Mouse (Mus musculus): ENCODE measurements at regions not wholly inside any gene's neighbourhood (a gene's known extent, or its start where the extent isn't known, plus 50 kb on each side); places are given as distances from the start of the nearest gene placed in this dataset.

DNA sequence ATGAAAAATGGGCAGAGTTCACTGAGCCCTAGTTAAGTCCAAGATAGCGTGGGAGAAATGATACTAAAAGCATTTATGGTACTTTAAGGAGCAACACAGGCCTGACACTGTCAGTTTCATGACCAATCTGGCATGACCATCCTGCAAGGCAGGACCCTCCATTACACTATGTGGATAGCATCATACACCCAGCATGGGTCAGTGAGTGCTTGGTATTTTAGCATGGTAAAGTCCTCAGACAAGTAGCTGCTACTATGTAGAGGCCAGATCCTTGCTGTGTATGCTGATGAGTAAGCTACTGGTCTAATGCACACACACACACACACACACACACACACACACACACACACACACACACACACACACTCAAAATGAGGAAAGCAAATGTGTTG lies 158.3 kb downstream of the Zfp619 start:
- 38% methylated on average over 1 of the region's 1 CpGs for WGBS
- H3K27ac ChIP-seq (ENCODE audit: insufficient read depth, low read length), result no peak overlapping the region
- DNase-seq (ENCODE audit: low read depth in 1 of 2, low spot score in 2 of 2), result no peak
- no peaks in the 10 kb centered on the region for H3K36me3 ChIP-seq (ENCODE audit: control insufficient read depth, insufficient read depth, low read length)
- peaks cover 8% of the 10 kb centered on the region; the same call in 1 of the 2 replicates for H3K4me1 ChIP-seq (ENCODE audit: control insufficient read depth, insufficient read depth, insufficient read length)
- no peak overlapping the region for H3K4me3 ChIP-seq (ENCODE audit: extremely low read depth, insufficient read depth, insufficient read length)
- H3K27me3 ChIP-seq (ENCODE audit: control insufficient read depth, insufficient read depth, low read length), result no peaks in the 10 kb centered on the region
- TF ChIP-seq POLR2A (IDR thresholded peaks at IDR 0.05; ENCODE audit: low read depth, low read length) (no peak), CTCF (IDR thresholded peaks at IDR 0.05; ENCODE audit: extremely low read depth, insufficient read depth, insufficient read length, insufficient replicate concordance) (no peak)

DNA sequence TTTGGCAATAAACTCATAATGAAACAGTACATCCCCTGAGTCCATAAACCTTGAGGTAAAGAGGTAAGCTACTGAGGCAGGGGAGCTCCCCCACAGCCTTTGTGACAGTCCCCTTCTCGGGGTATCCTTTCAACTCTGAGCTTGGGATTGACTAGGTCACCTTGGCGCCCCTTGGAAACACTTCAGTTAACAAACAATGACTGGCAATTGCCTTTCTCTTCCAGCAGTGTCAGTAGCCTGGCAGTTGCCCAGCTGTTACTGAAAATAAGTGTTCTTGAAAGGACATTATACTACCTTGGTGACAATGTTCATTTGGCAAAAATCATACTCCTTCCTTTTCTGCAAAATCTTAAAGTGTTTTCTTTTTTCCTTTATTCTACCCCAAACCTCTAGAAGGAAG lies 162.8 kb downstream of the Zfp619 start:
- Histone ChIP-seq H3K4me3 (ENCODE audit: extremely low read depth, insufficient read depth, insufficient read length) (no peak overlapping the region), H3K36me3 (ENCODE audit: control insufficient read depth, insufficient read depth, low read length) (no peaks in the 10 kb centered on the region), H3K27me3 (ENCODE audit: control insufficient read depth, insufficient read depth, low read length) (no peaks in the 10 kb centered on the region), H3K27ac (ENCODE audit: insufficient read depth, low read length) (no peak overlapping the region), H3K4me1 (ENCODE audit: control insufficient read depth, insufficient read depth, insufficient read length) (peaks cover 4% of the 10 kb centered on the region; the same call in 1 of the 2 replicates)
- WGBS, result 56% methylated on average over 2 of the region's 2 CpGs
- TF ChIP-seq CTCF (IDR thresholded peaks at IDR 0.05; ENCODE audit: extremely low read depth, insufficient read depth, insufficient read length, insufficient replicate concordance) (no peak), POLR2A (IDR thresholded peaks at IDR 0.05; ENCODE audit: low read depth, low read length) (no peak)
- DNase-seq (ENCODE audit: low read depth in 1 of 2, low spot score in 2 of 2), result no peak

DNA sequence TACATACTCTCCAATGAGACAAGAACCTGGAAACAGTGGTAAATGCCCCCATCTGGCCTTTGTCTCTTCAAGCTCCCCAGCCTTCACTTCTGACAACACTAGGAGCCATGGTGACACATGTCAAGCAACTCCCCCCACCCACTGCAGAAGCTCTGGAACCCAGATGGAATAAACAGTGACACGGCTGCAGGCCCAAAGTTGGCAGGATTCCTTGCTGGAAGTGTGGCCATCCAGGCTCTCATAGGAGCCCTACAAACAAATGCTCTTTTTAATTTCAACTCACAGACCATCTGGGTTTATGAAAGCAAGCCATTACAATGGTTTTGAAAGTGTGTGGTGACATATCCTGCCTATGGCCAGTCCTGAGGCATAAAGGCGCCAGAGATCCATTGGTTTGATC lies 179.0 kb downstream of the Zfp619 start:
- Histone ChIP-seq H3K4me3 (ENCODE audit: extremely low read depth, insufficient read depth, insufficient read length) (no peak overlapping the region), H3K4me1 (ENCODE audit: control insufficient read depth, insufficient read depth, insufficient read length) (no peaks in the 10 kb centered on the region), H3K27me3 (ENCODE audit: control insufficient read depth, insufficient read depth, low read length) (no peaks in the 10 kb centered on the region; the same call in 1 of the 2 replicates), H3K36me3 (ENCODE audit: control insufficient read depth, insufficient read depth, low read length) (no peaks in the 10 kb centered on the region), H3K27ac (ENCODE audit: insufficient read depth, low read length) (no peak overlapping the region)
- WGBS, result 87% methylated on average over 2 of the region's 2 CpGs
- DNase-seq (ENCODE audit: low read depth in 1 of 2, low spot score in 2 of 2), result no peak
- no peak for TF ChIP-seq POLR2A (IDR thresholded peaks at IDR 0.05; ENCODE audit: low read depth, low read length)
- no peak for TF ChIP-seq CTCF (IDR thresholded peaks at IDR 0.05; ENCODE audit: extremely low read depth, insufficient read depth, insufficient read length, insufficient replicate concordance)

DNA sequence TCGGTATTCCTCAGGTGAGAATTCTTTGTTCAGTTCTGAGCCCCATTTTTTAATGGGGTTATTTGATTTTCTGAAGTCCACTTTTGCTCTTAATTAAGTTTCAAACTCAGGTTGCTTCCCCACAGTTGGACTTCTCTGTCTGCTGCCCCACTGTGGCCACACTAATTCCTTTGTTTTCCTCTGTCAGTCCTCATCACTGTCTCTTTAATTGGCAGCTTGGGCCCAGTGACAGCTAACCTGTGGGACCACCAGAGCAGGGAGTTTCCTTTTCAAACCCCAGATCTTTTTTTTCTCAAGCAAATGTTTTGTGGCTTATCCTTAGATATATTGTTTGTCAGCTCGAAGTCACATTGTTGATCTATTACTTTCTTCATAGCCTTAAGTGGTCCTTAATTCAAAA lies 183.9 kb downstream of the Zfp619 start:
- no peaks in the 10 kb centered on the region for H3K4me1 ChIP-seq (ENCODE audit: control insufficient read depth, insufficient read depth, insufficient read length)
- H3K4me3 ChIP-seq (ENCODE audit: extremely low read depth, insufficient read depth, insufficient read length), result no peak overlapping the region
- H3K27ac ChIP-seq (ENCODE audit: insufficient read depth, low read length), result no peak overlapping the region
- no peaks in the 10 kb centered on the region for H3K36me3 ChIP-seq (ENCODE audit: control insufficient read depth, insufficient read depth, low read length)
- TF ChIP-seq POLR2A (IDR thresholded peaks at IDR 0.05; ENCODE audit: low read depth, low read length) (no peak), CTCF (IDR thresholded peaks at IDR 0.05; ENCODE audit: extremely low read depth, insufficient read depth, insufficient read length, insufficient replicate concordance) (no peak)
- DNase-seq (ENCODE audit: low read depth in 1 of 2, low spot score in 2 of 2), result no peak
- H3K27me3 ChIP-seq (ENCODE audit: control insufficient read depth, insufficient read depth, low read length), result no peaks in the 10 kb centered on the region; the same call in 1 of the 2 replicates
- WGBS, result 77% methylated on average over 2 of the region's 2 CpGs

DNA sequence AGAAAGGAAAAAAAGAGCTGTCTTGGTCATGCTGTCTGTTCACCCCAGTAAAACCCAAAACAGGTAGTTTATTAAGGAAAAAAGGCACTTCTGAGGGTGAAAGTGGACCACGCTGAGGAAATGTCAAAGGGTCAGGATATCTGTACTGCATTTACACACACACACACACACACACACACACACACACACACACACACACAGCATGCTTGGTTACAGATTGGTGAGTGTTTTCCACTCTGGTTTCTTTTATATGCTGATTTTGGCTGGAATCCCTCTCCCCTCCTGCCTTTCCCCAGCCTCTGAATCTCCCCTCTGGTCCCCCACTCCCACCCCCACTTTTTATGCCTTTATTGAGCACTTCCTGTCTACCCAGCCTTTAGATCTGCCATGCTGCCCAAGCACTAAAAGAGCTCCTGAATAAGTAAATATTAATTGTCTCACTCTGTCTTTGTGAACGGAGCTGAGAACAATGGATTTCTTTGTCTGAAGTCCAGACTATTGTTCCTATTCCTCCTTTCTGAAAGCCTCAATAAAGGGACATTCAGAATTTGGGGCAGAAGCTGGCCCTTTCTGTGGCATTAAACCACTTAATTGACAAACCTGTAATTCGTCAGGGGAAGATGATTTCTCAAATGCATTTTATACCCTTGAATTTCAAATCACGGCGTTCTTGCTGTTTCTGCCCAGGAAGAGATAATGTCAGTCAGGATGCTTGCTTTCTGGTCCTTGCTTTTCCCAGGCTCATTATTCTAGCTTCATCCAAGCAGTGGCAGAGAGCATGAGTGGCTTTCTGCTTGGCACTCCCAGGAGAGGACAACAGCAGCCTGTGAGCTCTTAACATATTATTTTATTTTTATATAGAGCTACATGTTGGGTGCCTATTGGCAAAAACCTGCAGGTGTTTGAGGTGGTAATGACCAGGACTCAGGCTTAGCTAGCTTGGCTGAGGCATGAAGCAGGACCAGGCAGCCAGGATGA lies 187.8 kb downstream of the Zfp619 start:
- 56% methylated on average over 5 of the region's 5 CpGs for whole genome bisulfite sequencing
- H3K27ac ChIP-seq (ENCODE audit: insufficient read depth, low read length), result no peak overlapping the region
- TF ChIP-seq POLR2A (IDR thresholded peaks at IDR 0.05; ENCODE audit: low read depth, low read length) (no peak), CTCF (IDR thresholded peaks at IDR 0.05; ENCODE audit: extremely low read depth, insufficient read depth, insufficient read length, insufficient replicate concordance) (no peak)
- H3K4me1 ChIP-seq (ENCODE audit: control insufficient read depth, insufficient read depth, insufficient read length), result no peaks in the 10 kb centered on the region
- H3K36me3 ChIP-seq (ENCODE audit: control insufficient read depth, insufficient read depth, low read length), result no peaks in the 10 kb centered on the region
- H3K27me3 ChIP-seq (ENCODE audit: control insufficient read depth, insufficient read depth, low read length), result no peaks in the 10 kb centered on the region
- no peak for DNase-seq (ENCODE audit: low read depth in 1 of 2, low spot score in 2 of 2)
- no peak overlapping the region for H3K4me3 ChIP-seq (ENCODE audit: extremely low read depth, insufficient read depth, insufficient read length)

DNA sequence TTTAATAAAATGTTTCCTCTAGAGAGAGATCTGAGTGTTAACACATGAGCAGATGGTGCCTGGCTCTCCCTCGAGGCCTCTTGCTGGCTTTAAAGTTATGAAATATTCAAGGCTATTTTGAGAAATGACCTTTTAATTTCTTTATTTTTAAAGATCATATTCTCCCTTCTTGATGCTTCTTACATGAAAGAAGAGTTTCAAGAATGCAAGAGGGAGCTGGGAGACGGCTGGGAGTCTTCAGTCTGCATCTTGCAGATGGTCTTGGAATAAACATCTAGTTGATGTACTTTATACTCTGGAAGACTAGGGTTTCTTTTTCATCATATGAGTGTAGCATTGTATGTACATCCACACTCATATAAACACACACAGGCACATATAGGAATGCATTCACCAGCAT lies 189.0 kb downstream of the Zfp619 start:
- TF ChIP-seq POLR2A (IDR thresholded peaks at IDR 0.05; ENCODE audit: low read depth, low read length), result no peak
- TF ChIP-seq CTCF (IDR thresholded peaks at IDR 0.05; ENCODE audit: extremely low read depth, insufficient read depth, insufficient read length, insufficient replicate concordance), result no peak
- no peak for DNase-seq (ENCODE audit: low read depth in 1 of 2, low spot score in 2 of 2)
- no peak overlapping the region for H3K4me3 ChIP-seq (ENCODE audit: extremely low read depth, insufficient read depth, insufficient read length)
- no peaks in the 10 kb centered on the region for H3K36me3 ChIP-seq (ENCODE audit: control insufficient read depth, insufficient read depth, low read length)
- no peaks in the 10 kb centered on the region for H3K4me1 ChIP-seq (ENCODE audit: control insufficient read depth, insufficient read depth, insufficient read length)
- WGBS, result 53% methylated on average over 2 of the region's 2 CpGs
- no peaks in the 10 kb centered on the region for H3K27me3 ChIP-seq (ENCODE audit: control insufficient read depth, insufficient read depth, low read length)
- no peak overlapping the region for H3K27ac ChIP-seq (ENCODE audit: insufficient read depth, low read length)
